Mouse (Mus musculus) cerebellum, adult 2 months (tissue): Measurements from ENCODE around the gene Perm1.

Experiments
- CTCF ChIP-seq: fragments of 200-500 bp; IDR thresholded peaks from 2 replicates; pipeline ENCODE4 v1.5.1; 2011; ENCODE audit warnings: low read depth, mild to moderate bottlenecking, control low read depth, low read length, moderate library complexity, borderline replicate concordance; ENCODE audit not compliant: insufficient read depth
- POLR2A ChIP-seq: fragments of 200-500 bp; IDR thresholded peaks from 2 replicates; pipeline ENCODE4 v1.6.1; 2011; ENCODE audit warnings: low read length, control low read depth, borderline replicate concordance; ENCODE audit not compliant: insufficient read depth

- TF ChIP-seq CTCF, result no peak
- no peak for TF ChIP-seq POLR2A
Measured at GRCm38 (mm10) chr4:156177630-156178029, 38.0 kb upstream of the Perm1 start.
